Mouse (Mus musculus): ENCODE data around the gene Gata3. TPM values are rescaled to one million over a fixed set of nuclear protein-coding genes. Genes with fewer than 3 reads are reported as not detected.

Gata3 gene
- not detected in 2 replicates for polyA plus RNA-seq (2012; ENCODE audit: insufficient read depth, insufficient read length, missing spikeins)

- H3K4me3 ChIP-seq (ENCODE audit: insufficient read depth, low read depth, low read length) = no peak within 1 kb of the TSS
- no peaks in the 10 kb centered on the region for H3K4me1 ChIP-seq (ENCODE audit: control insufficient read depth, insufficient read depth, insufficient read length, low read length)
- H3K27ac ChIP-seq (replicated peaks; ENCODE audit: low read depth, low read length) = no peak within 1 kb of the TSS
These were observed at the start of gene Gata3 for GRCm38 (mm10) chr2:9889651-9890183. Gene Gata3, minus strand, starts transcription at chr2:9890034.

GRCm38 (mm10) chr2:9939250-9939649, 49.4 kb upstream of the Gata3 start:
- Histone ChIP-seq H3K4me1 (ENCODE audit: control insufficient read depth, insufficient read depth, insufficient read length, low read length) (no peaks in the 10 kb centered on the region), H3K27ac (replicated peaks; ENCODE audit: low read depth, low read length) (no peak overlapping the region), H3K4me3 (ENCODE audit: insufficient read depth, low read depth, low read length) (no peak overlapping the region)

DNA sequence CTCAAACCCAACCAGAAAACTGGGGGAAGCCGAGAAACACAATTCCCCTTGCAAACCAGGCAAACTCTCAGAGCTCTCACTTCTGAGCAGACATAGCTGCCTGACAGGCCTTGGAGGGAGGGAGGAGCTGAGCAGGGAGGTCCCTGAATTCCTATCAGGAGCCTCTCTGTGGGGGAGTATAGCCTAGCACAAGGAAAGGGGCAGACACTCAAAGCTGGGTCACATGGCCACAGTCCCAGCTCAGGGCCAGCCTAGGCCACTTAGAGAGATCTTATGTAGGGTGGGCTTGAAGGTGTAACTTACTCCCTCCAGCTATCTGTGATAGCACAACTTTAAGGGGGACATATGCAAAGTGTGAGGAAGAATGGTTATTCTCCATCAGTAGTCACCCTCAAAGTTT, 46.1 kb upstream of the Gata3 start:
- no peak overlapping the region for H3K27ac ChIP-seq (replicated peaks; ENCODE audit: low read depth, low read length)

DNA sequence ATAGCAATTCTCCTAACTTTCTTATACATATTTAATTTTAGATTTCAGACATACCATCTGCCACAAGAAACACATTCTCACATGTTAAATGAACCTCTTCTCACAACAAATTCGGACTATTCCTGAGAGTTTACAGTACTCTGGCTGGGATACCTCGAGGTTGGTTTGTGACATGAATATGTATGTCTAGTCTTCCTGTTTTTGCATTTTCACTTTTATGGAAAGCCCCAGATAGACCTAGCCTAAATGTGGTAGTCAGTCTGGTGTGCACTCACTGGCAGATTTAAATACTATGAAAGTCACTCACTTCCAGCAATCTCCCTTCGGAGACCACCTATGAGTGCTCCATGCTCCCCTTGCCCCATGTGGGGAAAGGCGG, 37.1 kb upstream of the Gata3 start:
- no peak overlapping the region for H3K4me3 ChIP-seq (ENCODE audit: insufficient read depth, low read depth, low read length)
- H3K4me1 ChIP-seq (ENCODE audit: control insufficient read depth, insufficient read depth, insufficient read length, low read length) = no peaks in the 10 kb centered on the region
- no peak overlapping the region for H3K27ac ChIP-seq (replicated peaks; ENCODE audit: low read depth, low read length)

More for the DNA sequence above, 46.1 kb upstream of the Gata3 start:
- H3K4me3 ChIP-seq (ENCODE audit: insufficient read depth, low read depth, low read length) = no peak overlapping the region
- H3K4me1 ChIP-seq (ENCODE audit: control insufficient read depth, insufficient read depth, insufficient read length, low read length) = no peaks in the 10 kb centered on the region

GRCm38 (mm10) chr2:9926194-9926904, 36.5 kb upstream of the Gata3 start:
- H3K27ac ChIP-seq (replicated peaks; ENCODE audit: low read depth, low read length) = no peak overlapping the region
- H3K4me1 ChIP-seq (ENCODE audit: control insufficient read depth, insufficient read depth, insufficient read length, low read length) = no peaks in the 10 kb centered on the region
- no peak overlapping the region for H3K4me3 ChIP-seq (ENCODE audit: insufficient read depth, low read depth, low read length)

GRCm38 (mm10) chr2:9918691-9919471, 29.0 kb upstream of the Gata3 start:
- Histone ChIP-seq H3K27ac (replicated peaks; ENCODE audit: low read depth, low read length) (no peak overlapping the region), H3K4me3 (ENCODE audit: insufficient read depth, low read depth, low read length) (no peak overlapping the region)

GRCm38 (mm10) chr2:9917602-9918001, 27.8 kb upstream of the Gata3 start:
- H3K27ac ChIP-seq (replicated peaks; ENCODE audit: low read depth, low read length) = no peak overlapping the region
- H3K4me1 ChIP-seq (ENCODE audit: control insufficient read depth, insufficient read depth, insufficient read length, low read length) = no peaks in the 10 kb centered on the region
- no peak overlapping the region for H3K4me3 ChIP-seq (ENCODE audit: insufficient read depth, low read depth, low read length)

More at GRCm38 (mm10) chr2:9918691-9919471, 29.0 kb upstream of the Gata3 start:
- H3K4me1 ChIP-seq (ENCODE audit: control insufficient read depth, insufficient read depth, insufficient read length, low read length) = no peaks in the 10 kb centered on the region

DNA sequence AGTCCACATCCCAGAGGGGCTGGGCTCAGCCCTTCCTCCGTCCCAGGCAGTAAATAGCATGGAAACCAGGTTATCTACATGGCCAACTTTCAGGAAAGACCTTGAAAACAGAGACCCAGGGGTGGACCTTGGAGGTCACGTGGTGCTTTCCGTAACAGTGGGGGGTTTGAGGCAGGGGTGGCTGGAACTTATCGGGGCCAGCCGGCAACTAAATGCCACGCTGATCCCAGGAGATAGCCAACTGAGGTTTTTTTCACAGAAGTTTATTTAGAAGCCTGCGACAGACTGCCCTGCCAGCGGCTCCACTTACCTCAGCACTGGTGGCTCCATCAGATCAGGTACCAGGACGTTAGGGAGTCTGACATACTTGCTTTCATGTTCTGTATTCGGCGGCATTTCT, 16.2 kb upstream of the Gata3 start:
- Histone ChIP-seq H3K27ac (replicated peaks; ENCODE audit: low read depth, low read length) (no peak overlapping the region), H3K4me1 (ENCODE audit: control insufficient read depth, insufficient read depth, insufficient read length, low read length) (no peaks in the 10 kb centered on the region), H3K4me3 (ENCODE audit: insufficient read depth, low read depth, low read length) (no peak overlapping the region)

DNA sequence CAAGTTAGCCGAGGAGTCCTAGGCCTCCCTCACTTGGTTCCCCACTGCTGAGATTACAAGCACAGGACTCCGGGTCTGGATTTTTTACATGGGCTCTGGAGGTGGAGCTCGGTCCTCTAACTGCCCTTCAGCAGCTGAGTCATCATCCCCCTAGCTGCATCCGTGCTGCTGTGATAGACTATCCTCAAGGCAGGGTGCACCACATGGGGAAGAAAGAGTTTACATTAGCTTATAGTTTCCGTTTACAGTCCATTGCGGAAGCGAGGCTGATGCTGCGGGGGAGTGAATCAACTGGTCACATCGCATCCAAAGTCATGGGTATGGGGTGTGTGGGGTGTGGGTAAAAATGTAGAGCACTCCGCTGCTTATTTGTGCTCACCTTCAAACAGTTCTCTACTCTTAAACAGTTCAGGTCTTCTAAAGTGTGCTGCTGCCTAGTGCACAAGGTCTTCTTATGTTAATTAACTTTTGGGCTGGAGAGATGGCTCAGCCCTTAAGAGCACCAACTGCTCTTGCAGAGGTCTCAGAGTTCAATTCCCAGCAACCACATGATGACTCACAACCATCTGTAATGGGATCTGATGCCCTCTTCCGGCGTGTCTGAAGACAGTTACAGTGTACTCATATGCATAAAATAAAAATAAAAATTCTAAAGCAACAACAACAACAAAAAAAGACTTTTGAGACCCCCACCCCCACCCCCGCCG, 14.2 kb upstream of the Gata3 start:
- Histone ChIP-seq H3K4me3 (ENCODE audit: insufficient read depth, low read depth, low read length) (no peak overlapping the region), H3K4me1 (ENCODE audit: control insufficient read depth, insufficient read depth, insufficient read length, low read length) (no peaks in the 10 kb centered on the region), H3K27ac (replicated peaks; ENCODE audit: low read depth, low read length) (no peak overlapping the region)

- H3K4me1 ChIP-seq (ENCODE audit: control insufficient read depth, insufficient read depth, insufficient read length, low read length) = no peaks in the 10 kb centered on the region
- no peak overlapping the region for H3K4me3 ChIP-seq (ENCODE audit: insufficient read depth, low read depth, low read length)
- no peak overlapping the region for H3K27ac ChIP-seq (replicated peaks; ENCODE audit: low read depth, low read length)
These were observed 8.0 kb upstream of the Gata3 start for GRCm38 (mm10) chr2:9897846-9898245.

DNA sequence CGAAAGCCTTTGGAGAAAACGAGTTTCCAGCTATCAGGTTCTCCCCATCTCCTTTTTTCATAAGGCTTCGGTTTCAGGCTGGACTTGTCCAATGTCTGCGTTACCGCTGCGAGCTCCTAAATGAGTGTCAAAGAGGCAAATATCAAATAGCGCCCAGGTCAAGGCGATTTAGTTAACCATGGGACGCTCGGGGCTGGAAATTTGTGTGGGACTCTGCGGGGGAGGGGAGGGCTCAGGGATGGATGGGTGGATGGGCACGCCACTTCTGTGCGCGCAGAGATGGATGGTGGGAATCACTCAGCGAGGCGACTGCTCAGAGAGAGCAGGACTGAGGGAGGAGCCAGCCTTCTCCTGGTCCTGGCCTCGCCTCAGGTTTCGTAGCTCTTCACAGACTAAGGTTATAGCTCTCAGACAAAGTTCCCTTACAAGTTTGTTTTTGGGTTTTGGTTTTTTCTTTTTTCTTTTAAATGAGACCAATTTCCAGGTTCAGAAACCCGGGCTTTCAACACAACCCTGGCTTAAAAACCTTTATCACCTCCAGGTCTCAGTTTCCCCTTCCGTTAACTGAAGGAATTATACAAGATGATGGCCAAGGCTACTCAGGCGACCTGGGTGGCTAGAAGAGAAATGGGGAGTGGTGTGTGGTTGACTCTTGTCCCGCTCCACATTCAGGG, 6.4 kb upstream of the Gata3 start:
- H3K4me3 ChIP-seq (ENCODE audit: insufficient read depth, low read depth, low read length) = no peak overlapping the region
- H3K4me1 ChIP-seq (ENCODE audit: control insufficient read depth, insufficient read depth, insufficient read length, low read length) = no peaks in the 10 kb centered on the region
- no peak overlapping the region for H3K27ac ChIP-seq (replicated peaks; ENCODE audit: low read depth, low read length)

GRCm38 (mm10) chr2:9894836-9895593, 5.2 kb upstream of the Gata3 start:
- Histone ChIP-seq H3K4me3 (ENCODE audit: insufficient read depth, low read depth, low read length) (no peak overlapping the region), H3K4me1 (ENCODE audit: control insufficient read depth, insufficient read depth, insufficient read length, low read length) (no peaks in the 10 kb centered on the region), H3K27ac (replicated peaks; ENCODE audit: low read depth, low read length) (no peak overlapping the region)

DNA sequence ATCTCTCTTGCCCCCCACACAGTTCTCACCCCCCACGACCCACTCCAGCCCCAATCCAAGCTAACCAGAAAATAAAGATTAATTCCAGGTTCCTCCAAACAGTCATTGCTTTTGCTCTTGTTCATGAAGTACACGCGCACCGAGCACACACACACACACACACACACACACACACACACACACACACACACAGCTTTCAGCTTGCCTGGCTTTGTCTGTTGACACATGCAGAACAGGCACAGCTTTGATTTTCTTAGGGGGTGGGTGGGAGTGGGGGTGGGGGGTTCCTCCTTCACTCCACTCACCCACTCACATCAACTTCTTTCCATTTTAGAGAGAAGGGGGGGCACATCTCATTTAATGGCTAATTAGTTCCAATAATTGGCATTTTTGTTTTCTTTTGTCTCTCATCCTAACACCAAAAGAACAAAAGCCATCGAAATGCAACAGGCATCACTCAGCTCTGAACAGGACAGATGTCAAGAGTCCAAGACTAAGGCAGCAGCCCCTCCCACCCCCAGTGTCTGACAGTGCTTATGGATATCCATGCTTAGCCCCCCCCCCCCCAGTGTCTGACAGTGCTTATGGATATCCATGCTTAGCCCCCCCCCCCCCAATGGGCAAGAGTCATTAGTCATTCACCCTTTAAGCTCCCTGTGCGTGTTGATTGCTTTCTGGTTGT, 3.6 kb upstream of the Gata3 start:
- H3K4me3 ChIP-seq (ENCODE audit: insufficient read depth, low read depth, low read length) = no peak overlapping the region
- no peak overlapping the region for H3K27ac ChIP-seq (replicated peaks; ENCODE audit: low read depth, low read length)
- H3K4me1 ChIP-seq (ENCODE audit: control insufficient read depth, insufficient read depth, insufficient read length, low read length) = no peaks in the 10 kb centered on the region

GRCm38 (mm10) chr2:9892541-9892940, 2.7 kb upstream of the Gata3 start:
- Histone ChIP-seq H3K4me3 (ENCODE audit: insufficient read depth, low read depth, low read length) (no peak overlapping the region), H3K4me1 (ENCODE audit: control insufficient read depth, insufficient read depth, insufficient read length, low read length) (no peaks in the 10 kb centered on the region), H3K27ac (replicated peaks; ENCODE audit: low read depth, low read length) (no peak overlapping the region)

Data from brown adipose tissue, adult 24 weeks (tissue).